Mouse (Mus musculus) brain, adult 2 months (tissue): ENCODE results near the gene Bcas2.
A peak's percentile ranks its signal among the peaks of the same experiment; 100 is the strongest.
"Not testable (repeated sequence)": the region's sequence is repeated elsewhere in the genome, so short reads cannot be mapped to it uniquely, and the experiment has no call there.

Source experiments
- DNase-seq: peaks from one replicate; pipeline ENCODE4 v3.0.0; 2011; ENCODE audit warnings: low read depth, low spot score

The Bcas2 gene

DNA sequence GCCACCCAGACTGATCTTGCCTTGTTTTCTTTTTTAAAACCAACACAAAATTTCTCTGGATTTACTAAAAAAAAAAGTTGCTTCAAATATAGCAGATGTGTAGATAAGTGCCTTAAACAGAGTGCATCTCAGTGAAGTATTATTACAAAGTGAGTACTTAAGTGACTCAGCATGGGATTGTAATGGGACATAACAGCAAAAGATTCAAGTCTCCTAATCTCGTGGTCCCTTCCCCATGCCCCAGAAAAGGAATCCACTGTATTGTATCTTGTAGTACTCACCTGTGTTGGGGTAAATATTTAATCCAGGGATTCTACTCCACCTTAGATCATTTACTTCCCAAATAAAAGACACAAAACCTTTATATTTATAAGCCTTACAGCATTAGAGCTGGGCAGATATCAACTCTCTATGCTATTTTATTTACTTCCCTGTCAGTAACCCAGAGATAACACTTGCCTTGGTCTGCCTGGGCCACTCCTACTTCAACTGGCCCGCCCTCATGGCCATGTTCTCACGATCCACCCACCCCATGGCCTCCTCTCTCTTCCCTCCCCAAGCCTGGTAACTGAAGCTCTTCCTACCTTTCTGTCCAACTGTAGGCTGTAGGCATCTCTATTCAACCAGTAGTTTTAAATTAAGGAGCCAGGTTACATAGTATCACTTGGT lies 12.1 kb upstream of the Bcas2 start:
- DNase-seq = no peak

DNA sequence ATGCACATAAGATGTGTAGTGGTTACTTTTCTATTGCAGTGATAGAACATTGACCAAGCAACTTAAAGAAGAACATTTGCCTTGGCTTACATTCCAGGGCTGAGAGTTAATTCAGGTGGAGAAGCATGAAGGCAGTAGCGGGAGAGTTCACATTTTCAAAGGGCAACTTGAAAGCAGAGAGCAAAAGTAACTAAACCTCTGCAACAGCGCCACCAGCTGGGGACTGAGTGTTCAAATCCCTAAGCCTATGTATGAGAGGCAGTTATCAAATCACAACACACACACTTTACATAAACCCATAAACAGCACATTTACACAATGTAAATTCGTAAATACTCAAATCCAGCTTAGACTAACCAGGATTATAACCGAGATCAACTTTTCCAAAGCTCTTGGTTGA lies 1.7 kb upstream of the Bcas2 start:
- peak; percentile 92 for DNase-seq

DNA sequence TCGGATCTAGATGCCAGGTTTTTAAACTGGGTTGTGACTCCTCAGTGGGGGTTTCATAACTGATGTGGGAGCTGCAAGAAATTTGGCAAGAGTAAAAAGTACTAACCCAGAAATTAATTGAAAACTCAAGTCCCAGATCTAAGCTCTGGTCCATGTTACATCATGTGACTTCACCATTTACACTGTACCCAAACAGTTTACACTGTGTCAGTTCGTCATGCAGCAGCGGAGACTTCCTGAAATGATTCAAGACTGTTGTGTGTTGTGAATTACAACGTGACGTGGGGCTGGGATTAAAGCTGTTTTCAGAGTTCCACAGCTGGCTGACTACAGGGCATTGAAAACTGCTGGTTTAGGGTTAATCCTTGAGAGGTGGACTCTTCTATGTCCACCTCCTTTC lies 1.2 kb downstream of the Bcas2 start:
- no peak for DNase-seq

GRCm38 (mm10) chr3:103176740-103177139 lies 5.3 kb downstream of the Bcas2 start:
- DNase-seq = no peak

DNA sequence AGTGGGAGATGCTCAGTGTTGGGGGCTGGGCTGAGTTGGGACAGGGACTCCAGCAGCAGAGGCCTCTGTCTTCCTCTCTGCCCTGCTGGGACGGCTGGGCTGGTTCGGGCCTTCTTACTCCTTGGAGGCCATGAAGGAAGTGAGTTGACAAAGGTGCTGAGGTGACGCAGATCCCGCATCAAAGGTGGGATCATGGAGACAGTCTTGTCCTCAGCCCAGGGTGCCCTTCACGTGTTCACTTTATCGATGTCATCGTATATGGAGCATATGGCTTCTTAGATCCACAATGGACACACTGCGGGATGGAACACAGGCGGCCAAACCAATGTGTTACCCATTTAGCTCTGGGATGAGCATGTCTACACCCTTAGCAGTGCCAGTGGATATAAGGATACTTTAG lies 8.1 kb downstream of the Bcas2 start:
- no peak for DNase-seq

- no peak for DNase-seq
Measured at GRCm38 (mm10) chr3:103181171-103181570, 9.7 kb downstream of the Bcas2 start.

DNA sequence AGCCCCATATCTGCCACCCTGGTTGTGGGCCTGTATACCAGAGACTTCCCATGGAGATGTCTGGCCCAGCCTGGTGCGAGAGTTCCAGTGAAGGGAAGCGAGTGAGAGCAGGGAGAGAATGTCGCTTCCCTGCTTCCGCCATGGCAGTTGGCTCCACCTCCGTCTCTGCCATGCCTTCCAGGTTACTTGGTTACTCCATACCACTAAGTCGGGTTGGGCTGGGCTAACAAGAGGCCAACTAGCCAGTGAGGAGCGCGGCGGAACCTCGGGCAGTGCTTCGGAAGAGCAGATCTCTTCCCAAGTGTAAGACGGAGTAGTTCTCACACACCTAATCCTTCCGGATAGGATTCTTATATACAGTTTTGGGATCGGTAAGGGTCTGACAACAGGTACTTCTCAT lies 11.4 kb downstream of the Bcas2 start:
- no peak for DNase-seq

DNA sequence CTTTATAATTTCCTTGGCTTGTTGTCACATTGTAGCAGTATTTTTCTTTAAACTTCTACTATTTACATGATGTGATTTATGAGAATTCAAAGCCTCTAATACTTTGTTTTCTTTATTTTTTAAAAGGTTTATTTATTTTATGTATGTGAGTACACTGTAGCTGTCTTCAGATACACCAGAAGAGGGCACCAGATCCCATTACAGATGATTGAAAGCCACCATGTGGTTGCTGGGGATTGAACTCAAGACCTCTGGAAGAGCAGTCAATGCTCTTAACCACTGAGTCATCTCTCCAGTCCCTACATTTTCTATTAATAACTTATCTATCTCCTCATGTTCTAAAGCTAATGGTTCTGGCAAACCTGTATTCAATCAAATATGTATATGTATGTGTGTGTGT lies 13.0 kb downstream of the Bcas2 start:
- not testable (repeated sequence) for DNase-seq

DNA sequence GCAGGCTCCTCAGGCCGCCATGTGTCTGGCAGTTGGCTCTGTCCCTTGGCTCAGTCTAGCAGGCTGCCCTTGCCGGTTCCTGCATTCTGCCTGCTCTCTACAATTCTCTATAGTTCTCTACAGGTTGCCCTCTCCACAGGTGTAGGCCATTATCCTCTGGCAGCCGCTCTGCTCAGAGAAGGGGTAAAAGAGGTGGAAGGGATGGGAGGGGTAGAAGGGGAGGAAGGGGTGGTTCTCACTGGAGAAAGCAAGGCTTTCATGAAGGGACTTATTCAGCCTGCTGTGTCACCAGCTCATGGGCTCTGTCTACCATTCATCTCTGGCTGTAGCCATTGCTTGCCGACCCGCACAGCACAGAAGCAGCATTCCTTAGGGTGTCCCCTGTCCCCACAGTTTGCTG lies 17.0 kb downstream of the Bcas2 start:
- DNase-seq = no peak

DNA sequence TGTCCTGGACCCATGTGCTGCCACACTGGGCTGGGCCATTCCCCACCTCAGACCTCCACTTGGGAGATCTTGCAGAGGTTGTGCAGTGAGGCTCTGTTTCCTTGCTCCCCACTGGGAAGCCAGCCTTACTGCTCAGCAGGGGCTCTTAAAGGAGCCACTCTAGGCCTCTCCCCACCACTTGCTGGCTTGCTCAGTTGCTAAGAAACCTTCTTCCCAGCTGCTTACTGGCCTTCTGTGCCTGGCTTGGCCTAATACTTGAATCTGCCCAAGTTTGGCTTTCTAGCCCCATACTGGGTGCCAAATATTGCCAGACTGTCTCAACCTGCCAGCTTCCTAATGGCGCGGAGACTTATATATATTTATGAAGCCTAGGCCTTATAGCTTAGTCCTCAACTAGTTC lies 17.4 kb downstream of the Bcas2 start:
- DNase-seq = no peak

DNA sequence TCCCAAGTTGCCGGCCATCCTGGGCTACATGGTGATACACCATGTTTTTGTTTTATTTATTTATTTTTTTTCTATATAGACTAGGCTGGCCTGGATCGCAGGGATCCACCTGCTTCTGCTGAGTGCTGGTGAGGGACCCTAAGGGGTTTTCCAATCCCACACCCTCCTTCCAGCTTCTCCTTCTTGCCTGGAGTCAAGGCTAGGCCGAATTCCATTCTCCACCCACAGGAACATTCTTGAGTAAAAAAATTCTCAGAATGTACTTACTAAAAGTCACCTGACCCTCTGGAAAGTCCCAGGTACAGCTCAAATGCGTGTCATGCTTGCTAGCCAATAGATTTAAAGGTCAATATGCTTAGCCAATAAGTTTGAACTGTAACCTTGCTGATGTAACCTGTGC lies 20.7 kb downstream of the Bcas2 start:
- no peak for DNase-seq

DNA sequence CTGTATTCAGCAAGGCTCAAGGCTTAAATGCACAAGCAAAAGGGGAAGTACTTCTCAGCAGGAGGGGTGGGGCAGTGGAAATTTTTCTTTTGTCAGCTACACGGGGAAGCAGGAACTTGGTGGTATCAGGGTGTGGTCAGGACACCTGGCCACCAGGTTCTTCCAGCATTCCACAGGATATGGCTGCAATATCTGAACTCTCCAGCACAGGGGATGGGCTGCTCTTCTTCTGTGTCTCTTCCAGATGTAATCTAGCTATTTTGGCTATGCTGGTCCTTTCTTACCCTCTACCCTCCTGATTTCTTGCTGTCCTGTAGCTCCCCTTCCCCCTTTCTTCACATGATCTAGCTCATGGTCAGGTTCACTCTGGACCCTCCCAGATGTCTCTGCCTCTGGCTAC lies 21.7 kb downstream of the Bcas2 start:
- DNase-seq = no peak

GRCm38 (mm10) chr3:103196320-103196823 lies 24.9 kb downstream of the Bcas2 start:
- no peak for DNase-seq

- no peak for DNase-seq
Measured at GRCm38 (mm10) chr3:103199386-103199785, 27.9 kb downstream of the Bcas2 start.

DNA sequence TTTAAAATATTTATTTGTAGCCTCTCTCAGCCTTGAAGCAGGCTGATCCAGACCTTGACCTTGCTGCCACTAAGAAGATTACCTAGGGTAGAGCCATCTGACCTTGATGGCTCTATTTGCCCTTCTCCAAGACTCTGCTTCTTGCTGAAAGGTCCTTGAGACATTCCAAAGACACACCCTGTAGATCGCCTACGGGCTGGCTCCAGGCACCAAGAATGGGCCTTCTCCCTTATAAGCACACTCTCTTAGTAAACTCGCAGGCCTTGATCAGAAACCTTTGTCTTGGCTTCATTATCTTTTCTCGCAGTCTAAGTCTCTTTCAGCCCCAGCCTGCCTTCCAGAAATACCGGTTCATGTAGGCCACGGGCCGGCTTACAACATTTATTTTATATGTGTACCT lies 29.6 kb downstream of the Bcas2 start:
- not testable (repeated sequence) for DNase-seq

DNA sequence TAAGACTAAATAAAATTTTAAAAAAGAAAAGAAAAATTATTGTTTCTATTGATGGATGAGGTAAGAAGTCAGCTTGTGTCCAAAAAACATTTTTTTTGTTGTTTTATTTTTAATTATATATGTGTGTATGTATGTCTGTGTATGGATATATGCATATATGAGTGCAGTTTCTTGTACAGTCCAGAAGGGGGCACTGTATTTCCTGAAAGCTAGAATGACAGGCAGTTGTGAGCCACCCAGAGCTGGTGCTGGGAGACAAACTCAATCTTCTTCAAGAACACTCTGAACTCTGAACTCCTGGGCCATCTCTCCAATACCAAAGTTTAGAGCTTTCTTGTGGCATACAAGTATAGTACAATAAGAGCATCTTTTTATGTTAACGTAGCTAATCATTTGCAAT lies 32.1 kb downstream of the Bcas2 start:
- DNase-seq = no peak

GRCm38 (mm10) chr3:103204445-103204844 lies 33.0 kb downstream of the Bcas2 start:
- DNase-seq = no peak

- no peak for DNase-seq
Measured at GRCm38 (mm10) chr3:103206393-103206792, 34.9 kb downstream of the Bcas2 start.

- no peak for DNase-seq
Measured at GRCm38 (mm10) chr3:103207749-103208148, 36.3 kb downstream of the Bcas2 start.

DNA sequence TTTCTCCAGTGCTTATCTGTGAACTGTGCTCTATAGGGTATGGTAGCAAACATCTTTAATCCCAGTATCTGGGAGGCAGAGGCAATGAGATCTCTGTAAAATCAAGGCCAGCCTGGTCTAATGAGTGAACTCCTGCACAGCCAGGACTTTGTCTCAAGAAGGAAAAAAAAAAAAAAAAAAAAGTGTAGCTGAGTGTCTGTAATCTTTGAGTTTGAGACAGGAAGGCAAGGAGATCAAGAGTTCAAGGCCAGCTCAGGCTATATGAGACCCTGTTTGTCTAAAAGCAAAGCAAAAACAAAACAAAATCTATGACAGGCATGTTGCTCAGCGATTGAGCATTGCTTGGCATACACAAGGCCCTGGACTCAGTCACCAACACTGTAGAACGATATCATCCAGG lies 36.8 kb downstream of the Bcas2 start:
- no peak for DNase-seq

- DNase-seq = no peak
Measured at GRCm38 (mm10) chr3:103211101-103211500, 39.6 kb downstream of the Bcas2 start.

- no peak for DNase-seq
Measured at GRCm38 (mm10) chr3:103212142-103212541, 40.7 kb downstream of the Bcas2 start.

DNA sequence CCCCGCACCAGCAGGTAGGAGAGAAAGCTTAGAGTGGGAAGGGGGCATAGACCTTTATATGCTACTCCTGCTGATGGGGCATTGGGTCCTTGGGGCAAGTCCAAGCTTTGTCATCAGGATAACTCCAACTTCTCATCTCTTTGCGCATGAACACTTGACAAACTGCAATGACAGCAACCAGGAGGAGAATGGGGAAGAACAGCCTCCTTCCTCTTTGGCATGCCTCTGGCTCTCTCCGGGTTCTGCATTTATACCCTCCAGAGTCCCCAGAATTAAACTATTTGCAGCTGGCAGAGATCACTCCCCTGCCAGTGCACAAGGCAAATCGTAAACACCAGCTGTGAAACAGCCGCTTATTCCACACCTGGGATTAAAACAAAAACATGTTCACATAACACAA lies 42.1 kb downstream of the Bcas2 start:
- peak; percentile 16 for DNase-seq
